Comparison of ENCODE assay signal across 8 mouse cellular contexts in the genomic region with DNA sequence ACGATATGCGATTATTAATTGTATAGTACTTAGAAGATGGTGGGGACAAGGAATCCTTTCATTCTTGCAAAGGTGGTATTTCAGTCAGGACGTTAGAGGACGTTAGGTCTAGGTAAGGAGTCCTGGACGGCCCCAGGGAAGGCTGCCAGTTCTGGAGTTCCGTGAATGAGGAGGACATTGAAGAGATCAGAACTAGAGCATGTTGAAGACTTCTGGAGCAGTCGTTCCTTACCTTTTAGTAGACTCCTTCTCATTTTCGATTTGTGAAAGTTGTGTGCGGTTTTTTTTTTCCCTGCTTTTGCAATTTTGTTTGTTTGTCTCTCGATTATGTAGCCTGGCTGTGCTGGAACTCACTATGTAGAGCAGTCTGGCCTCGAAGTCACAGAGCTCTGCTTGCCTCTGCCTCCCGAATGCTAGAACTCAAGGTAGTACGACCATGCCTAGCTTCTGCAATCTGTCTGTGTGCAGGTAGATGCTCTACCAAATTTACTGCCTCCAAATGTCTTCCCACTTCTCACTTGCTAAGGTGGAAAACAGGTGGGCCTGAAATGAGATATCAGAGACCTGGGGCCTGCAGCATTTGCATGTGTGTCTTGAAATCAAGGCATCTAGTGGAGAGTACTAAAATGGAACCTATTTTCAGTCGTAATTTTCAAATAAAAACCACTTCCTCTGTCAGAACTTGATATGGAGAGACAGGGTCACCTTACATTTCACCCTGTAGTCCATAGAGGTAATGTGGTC. TPM values are rescaled to one million over a fixed set of nuclear protein-coding genes. Genes with fewer than 3 reads are reported as not detected.
DNase-seq lines count a peak whose midpoint lies in the region; ATAC-seq and TF ChIP-seq lines count a peak whose summit lies in the region.

No protein-coding gene starts in this region.

- no peak for DNase-seq in left cerebral cortex, adult 2 months (ENCODE audit: extremely low spot score in 1 of 2, low spot score in 2 of 2)
- no peak for DNase-seq in left cerebral cortex, adult 9 months (ENCODE audit: low spot score in 2 of 2)
- DNase-seq in left cerebral cortex, postnatal 10 days (ENCODE audit: extremely low spot score in 1 of 2, low spot score in 2 of 2) = no peak
- no peak for DNase-seq in adrenal gland, postnatal 10 days

- H3K4me2 ChIP-seq in hindbrain, embryonic 12.5 days (replicated peaks) = peak overlapping the region; percentile 70

- H3K27ac ChIP-seq in left cerebral cortex, adult 2 months = peak overlapping the region; percentile 93
- no peak overlapping the region for H3K27ac ChIP-seq in bone marrow, adult 2 months (ENCODE audit: control insufficient read depth, insufficient read depth, low read depth, low read length, poor library complexity)
- H3K27ac ChIP-seq in hindbrain, embryonic 12.5 days = no peak overlapping the region
- peak overlapping the region; percentile 35; the same call in 1 of the 2 replicates for H3K27ac ChIP-seq in macrophage

- H3K4me3 ChIP-seq in left cerebral cortex, adult 2 months = peak overlapping the region; percentile 85
- H3K4me3 ChIP-seq in bone marrow, adult 2 months (replicated peaks; ENCODE audit: control insufficient read depth, low read depth, low read length) = peak overlapping the region; percentile 70
- H3K4me3 ChIP-seq in hindbrain, embryonic 12.5 days = peak overlapping the region; percentile 98
- peak overlapping the region; percentile 68 for H3K4me3 ChIP-seq in macrophage (ENCODE audit: inconsistent target)

- TF ChIP-seq CTCF in left cerebral cortex, adult 2 months (IDR thresholded peaks at IDR 0.05) = no peak
- no peak for TF ChIP-seq CTCF in bone marrow, adult 2 months (IDR thresholded peaks at IDR 0.05; ENCODE audit: control insufficient read depth, insufficient read depth, low read length)

- H3K9me3 ChIP-seq in hindbrain, embryonic 12.5 days (replicated peaks) = no peaks in the 10 kb centered on the region

- 8% methylated on average over 14 of the region's 14 CpGs for WGBS in bone marrow, adult 2 months
- 43% methylated on average over 14 of the region's 14 CpGs for WGBS in hindbrain, embryonic 12.5 days
- WGBS in macrophage (ENCODE audit: missing documents) = 11% methylated on average over 12 of the region's 14 CpGs

- peaks cover 58% of the 10 kb centered on the region for H3K79me2 ChIP-seq in macrophage (ENCODE audit: inconsistent target)

- no peaks in the 10 kb centered on the region for H3K27me3 ChIP-seq in hindbrain, embryonic 12.5 days

- peaks cover 3% of the 10 kb centered on the region; the same call in 1 of the 2 replicates for H3K4me1 ChIP-seq in bone marrow, adult 2 months (ENCODE audit: control insufficient read depth, insufficient read depth, low read length)
- peaks cover 31% of the 10 kb centered on the region for H3K4me1 ChIP-seq in hindbrain, embryonic 12.5 days

- intact Hi-C loops in left cerebral cortex, adult 2 months (cut with DNase I) = loop anchor here (5.0 kb wide), 1 partner anchor 116 kb away; a partner anchor contains a TSS
- intact Hi-C loops in left cerebral cortex, postnatal 10 days (cut with DNase I) = loop anchor here (5.0 kb wide), 1 partner anchor 41 kb away; no protein-coding TSS in a partner anchor

- peak overlapping the region; percentile 94 for H3K9ac ChIP-seq in hindbrain, embryonic 12.5 days

- H3K36me3 ChIP-seq in hindbrain, embryonic 12.5 days = no peaks in the 10 kb centered on the region
- no peaks in the 10 kb centered on the region for H3K36me3 ChIP-seq in macrophage (ENCODE audit: inconsistent target)

- no peak for TF ChIP-seq POLR2A in bone marrow, adult 2 months (IDR thresholded peaks at IDR 0.05; ENCODE audit: borderline replicate concordance, control insufficient read depth, low read depth, low read length)

- no peak for ATAC-seq in hindbrain, embryonic 12.5 days (ENCODE audit: low FRiP score)
- ATAC-seq in megakaryocyte progenitor cell, adult 5-6 weeks (replicated peaks; ENCODE audit: poor library complexity) = no peak

RNA-seq across cellular contexts. Expression of a gene that starts 1.2 kb away (rescaled TPM):
- 10 to 100 TPM; 54.9 to 55.6 TPM for total RNA-seq in left cerebral cortex, adult 2 months (2021)
- 6.5 and 12.1 TPM in 2 replicates for polyA plus RNA-seq in bone marrow, adult 2 months (2011; ENCODE audit: insufficient read depth, insufficient read length, low replicate concordance, missing spikeins)
- 16.5 and 16.6 TPM in 2 replicates for polyA plus RNA-seq in hindbrain, embryonic 12.5 days (2016; fragmentation: Nextera tagmentation; extraction: Ambion mirVana)
- 100 to 1,000 TPM in 7 of 26 experiments, 10 to 100 TPM in 19; 20.6 to 207 (median 44.1) TPM for total RNA-seq in macrophage (2018; cell fraction: chromatin; rRNA removed)
- 10 to 100 TPM; 13.2 to 54.2 (median 18.2) TPM for total RNA-seq in macrophage (2018; cell fraction: cytosol; rRNA removed)
- 100 to 1,000 TPM in 2 of 26 experiments, 10 to 100 TPM in 24; 20.7 to 143 (median 40.1) TPM for total RNA-seq in macrophage (2018; cell fraction: nucleus; rRNA removed)
- polyA plus RNA-seq in macrophage (2018) = 9.5 to 17.6 TPM (median 12.1 TPM) in 3 replicates
- 10 to 100 TPM; 16.3 to 17.6 TPM for total RNA-seq in left cerebral cortex, postnatal 10 days (2021)
- 10 to 100 TPM; 19.5 TPM for total RNA-seq in adrenal gland, postnatal 10 days (2021)
- total RNA-seq in megakaryocyte progenitor cell, adult 5-6 weeks (2015) = 12.0 and 12.8 TPM in 2 replicates
- total RNA-seq in megakaryocyte progenitor cell, adult 5-6 weeks (2017) = 12.1 and 13.5 TPM in 2 replicates

Comparison
In these comparisons a context has a peak if more than half of its experiments do, and no peak if none do; other contexts are left out.
1. H3K27ac ChIP-seq: peak in left cerebral cortex, adult 2 months (single experiment) and macrophage (single experiment); none in bone marrow, adult 2 months (single experiment) and hindbrain, embryonic 12.5 days (single experiment).
2. Peak in every context shown above with its lines, with median percentiles within 50 percentile points of each other: H3K4me3 ChIP-seq.